Mouse (Mus musculus): Measurements from ENCODE around the gene Tpst1.
"Not testable (repeated sequence)": the region's sequence is repeated elsewhere in the genome, so short reads cannot be mapped to it uniquely, and the experiment has no call there.

Gene Tpst1

DNA sequence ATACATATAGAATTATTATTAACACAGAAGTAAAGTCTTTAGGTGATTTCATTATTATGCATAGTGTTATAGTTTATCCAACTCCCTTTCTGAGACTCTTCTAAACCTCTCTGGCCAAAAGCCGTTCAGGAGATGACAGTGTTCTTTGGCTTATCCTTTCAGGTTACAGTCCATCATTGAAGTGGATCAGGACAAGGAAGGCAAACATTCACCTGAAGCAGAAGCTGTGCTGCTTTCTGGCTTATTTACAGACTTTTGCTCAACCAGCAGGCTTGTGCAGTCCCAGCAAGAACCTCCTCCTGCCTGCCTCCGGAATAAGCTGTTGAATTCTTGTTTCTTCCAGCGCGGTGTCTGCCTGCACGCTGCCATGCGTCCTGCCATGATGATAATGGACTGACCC is at the start of gene Tpst1:
Gene Tpst1, plus strand, starts transcription at position 301 of the 400 bp plus-strand sequence.
- no peak for DNase-seq (ENCODE audit: low spot score)

DNA sequence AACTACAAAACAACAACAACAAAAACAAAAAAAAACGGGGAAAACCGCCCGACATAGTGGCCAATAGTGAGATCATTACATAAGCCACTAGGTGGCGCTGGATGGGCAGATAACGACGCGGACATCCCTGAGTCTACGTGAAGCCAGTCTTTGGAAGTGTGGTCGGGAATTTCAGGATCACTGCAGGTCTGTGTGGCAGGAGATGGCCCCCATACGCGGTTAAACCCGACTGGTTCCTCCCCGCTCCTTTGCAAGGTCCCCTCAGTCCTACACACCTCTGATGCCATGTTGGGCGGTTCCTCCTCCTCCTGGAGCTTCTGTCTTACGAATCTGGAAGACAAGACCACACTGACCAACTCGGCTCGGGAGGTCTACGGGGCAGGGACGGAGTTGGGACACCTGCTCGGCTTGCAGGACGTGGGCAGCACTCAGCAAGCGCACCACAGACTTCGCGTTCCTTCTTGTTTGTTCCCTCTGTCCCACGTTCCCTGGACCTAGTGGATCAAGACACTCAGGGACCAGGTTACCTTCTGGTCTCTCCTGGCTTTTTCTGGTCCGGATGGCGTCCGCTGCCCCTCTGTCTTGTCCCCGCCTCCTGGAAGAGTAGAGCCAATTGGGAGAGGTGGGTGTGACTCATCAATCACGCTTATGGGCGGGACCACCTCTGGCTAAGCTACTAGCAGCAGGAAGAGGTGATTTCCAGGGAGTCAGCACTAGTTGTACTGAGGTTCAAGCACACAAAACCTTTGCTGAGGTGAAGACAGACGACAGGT is 49.2 kb upstream of the Tpst1 start:
- DNase-seq (ENCODE audit: low spot score): peak; percentile 76

DNA sequence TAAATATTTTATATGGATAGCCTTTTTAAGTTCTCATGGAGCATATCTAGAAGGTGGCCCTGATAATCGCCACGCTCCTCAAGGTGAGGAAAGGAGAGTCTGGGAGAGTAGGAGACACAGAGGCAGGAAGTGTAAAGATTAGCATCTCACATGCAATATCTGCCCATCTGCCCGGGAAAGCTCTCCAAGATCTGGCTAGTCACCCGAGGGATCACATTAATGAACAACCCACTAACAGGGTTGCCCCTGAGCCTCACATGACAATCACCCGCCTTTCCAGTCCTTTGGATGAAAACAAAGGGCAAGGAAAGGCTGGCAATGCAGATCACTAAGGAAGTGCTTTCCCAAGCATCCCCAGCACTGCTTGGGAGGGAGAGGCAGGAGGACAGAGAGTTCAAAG is 46.0 kb upstream of the Tpst1 start:
- no peak for DNase-seq (ENCODE audit: low spot score)

DNA sequence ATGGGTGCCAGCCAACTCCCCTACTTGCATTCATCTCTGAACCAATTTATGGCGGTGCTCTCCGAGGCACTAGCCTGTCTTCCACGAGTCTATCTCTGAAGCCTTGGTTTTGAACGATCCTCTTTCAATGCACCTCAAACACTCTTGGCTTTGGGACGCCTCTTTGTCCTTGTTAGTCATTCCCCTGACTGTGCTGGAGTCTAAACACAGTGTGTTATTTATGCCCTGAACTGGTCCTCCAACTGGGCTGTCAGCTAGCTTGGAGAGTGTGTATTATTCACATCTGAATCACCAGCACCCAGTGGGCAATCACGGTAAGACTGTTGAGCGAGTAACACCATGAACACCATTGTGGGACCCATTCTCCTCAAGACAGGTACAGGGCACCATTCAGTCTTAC is 45.4 kb upstream of the Tpst1 start:
- DNase-seq (ENCODE audit: low spot score): no peak

DNA sequence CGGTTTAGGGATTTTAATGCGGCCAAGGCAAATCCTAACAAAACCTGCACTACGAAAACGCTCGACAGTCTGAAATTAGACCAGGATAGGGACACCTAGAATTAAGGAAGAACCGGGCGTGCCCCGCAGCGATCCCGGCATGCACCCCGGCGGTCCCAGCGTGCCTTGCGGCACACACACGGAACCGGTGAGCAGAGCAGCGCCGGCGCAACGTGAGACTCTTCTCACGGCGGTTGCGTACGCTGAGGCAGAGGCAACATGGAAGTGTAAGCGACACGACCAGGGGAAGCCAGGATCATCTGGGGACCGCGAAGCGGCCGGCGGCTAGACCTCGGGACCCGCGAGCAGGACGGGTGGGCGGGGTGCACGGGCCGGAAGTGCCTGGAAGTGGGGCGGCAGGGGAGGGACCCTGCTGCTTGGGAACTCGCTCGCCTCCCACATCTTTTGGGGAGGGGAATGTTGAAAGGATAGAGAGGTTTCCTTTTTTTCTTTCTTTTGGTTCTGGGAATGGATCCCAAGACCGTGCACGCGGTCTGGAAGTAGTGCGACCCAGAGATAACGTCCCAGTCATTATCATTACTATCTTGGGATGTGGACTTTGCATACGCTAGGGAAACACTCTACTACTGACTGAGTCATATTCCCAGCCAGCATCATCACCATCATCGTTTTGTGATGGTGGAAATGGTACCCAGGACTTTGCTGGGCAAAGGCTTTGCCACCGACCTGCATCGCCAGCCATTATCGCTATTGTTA is 43.8 kb upstream of the Tpst1 start, which contains the start of the genes Asl and Crcp:
Gene Asl, minus strand, starts transcription at position 106 of the 756 bp plus-strand sequence.
Gene Crcp, plus strand, starts transcription at position 149 of the 756 bp plus-strand sequence.
- DNase-seq (ENCODE audit: low spot score): peak; percentile 55

DNA sequence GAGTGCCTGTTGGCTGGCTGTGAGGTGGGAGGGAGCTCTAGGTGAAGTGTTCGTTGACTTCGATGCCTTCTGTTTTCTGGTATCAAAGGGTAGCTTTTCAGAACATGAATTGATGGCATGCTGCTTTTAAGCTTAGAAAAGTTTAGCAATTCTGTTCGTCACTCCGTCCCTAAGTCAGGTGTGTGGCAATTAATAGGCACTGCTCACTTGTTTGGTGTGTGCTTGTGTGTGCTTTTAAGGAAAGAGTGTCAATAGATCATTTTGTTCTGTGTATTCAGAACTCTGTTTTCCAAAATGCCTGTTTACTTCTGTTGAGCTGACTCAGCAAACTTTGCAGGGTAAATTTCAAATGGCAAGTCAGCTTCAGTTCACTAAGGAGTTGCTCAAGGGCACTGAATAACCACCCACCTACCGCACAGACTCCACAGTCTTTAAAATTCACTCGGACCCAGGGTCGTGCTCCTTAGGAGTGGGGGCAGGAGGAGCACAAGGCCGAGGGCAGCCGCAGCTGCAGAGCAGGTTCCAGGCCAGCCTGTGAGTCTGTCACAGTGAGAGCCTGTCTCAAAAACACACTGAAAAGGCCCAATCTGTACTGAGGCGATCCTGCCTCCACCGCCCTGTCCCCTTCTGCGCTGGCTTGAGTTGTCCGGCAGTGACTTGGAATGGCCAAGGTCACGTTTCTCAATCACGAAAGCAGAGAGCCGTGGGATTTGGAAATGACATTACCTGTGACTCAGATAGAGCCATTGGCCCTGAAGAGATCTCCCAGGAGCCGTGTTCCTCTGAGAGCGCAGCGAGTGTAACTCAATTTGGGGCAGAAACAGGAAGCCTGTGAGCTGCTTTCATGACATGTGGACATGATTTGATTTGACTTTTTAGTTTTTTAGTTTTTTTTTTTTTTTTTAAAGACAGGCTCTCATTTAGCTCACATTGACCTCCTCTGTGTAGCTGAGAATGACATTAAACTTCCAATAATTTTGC is 41.4 kb upstream of the Tpst1 start:
- DNase-seq (ENCODE audit: low spot score): no peak

DNA sequence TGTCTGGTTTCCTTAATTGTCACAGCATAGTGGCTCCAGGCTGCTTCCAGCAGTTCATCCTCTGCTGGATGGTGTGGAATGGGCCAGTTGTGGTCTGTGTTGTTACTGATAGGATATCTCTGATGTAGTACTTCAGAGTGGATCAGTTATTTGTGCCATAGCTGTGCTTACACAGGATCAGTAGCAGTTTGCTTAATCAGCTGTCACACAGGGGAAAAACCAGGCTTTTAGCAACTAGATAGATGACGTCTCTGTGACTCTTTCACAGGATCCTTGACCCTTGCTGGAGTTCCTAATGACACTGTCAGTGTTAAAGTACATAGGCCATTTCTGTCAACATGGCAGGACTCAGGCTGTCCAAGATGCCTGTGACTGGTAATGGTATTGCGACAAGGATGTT is 39.3 kb upstream of the Tpst1 start:
- no peak for DNase-seq (ENCODE audit: low spot score)

DNA sequence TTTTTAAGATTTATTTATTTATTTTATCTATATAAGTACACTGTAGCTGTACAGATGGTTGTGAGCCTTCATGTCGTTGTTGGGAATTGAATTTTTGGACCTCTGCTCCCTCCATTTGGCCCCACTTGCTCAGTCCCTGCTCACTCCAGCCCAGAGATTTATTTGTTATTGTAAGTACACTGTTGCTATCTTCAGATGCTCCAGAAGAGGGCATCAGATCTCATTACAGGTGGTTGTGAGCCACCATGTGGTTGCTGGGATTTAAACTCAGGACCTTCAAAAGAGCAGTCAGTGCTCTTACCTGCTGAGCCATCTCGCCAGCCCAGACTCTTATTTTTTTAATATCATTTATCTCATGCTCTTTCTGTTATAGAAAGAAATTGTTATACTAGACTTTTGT is 36.8 kb upstream of the Tpst1 start:
- DNase-seq (ENCODE audit: low spot score): not testable (repeated sequence)

DNA sequence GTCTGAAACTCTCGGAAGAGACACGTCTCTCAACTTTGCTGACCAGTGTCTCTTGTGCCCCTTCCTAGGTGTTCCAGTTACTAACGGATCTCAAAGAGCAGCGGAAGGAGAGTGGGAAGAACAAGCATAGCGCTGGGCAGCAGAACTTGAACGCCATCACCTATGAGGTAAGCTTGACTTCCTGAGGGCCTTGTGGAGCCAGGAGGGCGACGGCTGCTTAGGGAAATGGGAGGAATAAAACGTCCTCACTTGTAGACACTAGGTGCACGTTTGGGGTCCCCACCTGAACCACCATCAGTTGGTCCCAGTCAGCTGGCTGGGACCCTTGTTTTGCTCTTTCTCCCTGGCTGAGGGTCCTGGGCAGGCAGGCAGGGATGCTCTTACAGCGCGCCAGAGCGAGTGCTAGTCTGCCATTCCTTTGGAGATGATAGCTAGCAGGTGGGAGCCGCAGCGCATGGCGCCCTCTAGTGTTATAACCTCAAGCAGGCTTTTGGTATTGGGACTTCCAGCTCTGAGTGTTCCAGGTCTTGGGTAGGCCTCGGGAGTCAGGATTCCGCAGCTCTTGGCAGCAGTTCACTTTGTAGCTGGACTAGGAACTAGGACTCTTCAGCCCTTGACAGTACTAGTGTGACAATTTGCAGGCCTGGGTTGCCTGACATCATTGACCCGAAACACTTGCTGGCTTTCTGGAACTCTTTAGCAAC is 35.2 kb upstream of the Tpst1 start:
- peak; percentile 35 for DNase-seq (ENCODE audit: low spot score)

DNA sequence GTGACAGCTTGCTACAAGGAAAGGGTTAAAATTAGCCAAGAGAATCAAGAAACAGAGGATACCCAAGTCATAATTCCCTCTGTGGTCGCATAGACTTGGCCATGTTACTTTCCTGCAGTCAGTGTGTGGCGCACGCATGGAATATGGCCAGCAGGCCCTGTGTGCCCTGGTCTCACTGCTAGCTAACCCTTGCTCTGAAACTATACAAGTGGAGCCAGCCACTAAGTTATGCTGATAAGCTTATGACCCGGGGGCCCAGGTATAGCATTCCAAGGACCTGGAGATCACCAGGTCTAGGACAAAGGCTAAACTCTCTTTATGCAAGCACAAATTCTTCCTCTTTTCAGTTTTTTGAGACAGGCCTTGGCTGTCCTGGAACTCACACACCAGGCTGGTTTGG is 32.3 kb upstream of the Tpst1 start:
- DNase-seq (ENCODE audit: low spot score): no peak

DNA sequence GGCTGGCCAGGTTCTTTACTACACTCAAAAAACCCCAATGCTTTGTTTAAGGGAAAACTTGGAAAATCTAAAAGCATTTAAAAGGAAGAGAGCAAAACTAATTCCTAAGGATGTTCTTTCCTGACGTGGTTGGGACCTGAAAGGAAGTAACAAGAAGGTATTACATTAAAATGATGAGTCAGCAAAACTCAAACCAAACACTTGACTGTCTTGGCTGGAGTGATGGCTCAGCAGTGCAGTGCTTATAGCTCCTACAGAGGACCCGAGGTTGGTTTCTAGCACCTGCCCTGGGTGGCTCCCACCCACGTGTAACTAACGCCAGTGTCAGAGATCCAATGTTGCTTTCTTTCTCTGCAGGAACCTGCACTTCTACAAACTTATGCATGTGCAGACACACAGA is 31.9 kb upstream of the Tpst1 start:
- no peak for DNase-seq (ENCODE audit: low spot score)

DNA sequence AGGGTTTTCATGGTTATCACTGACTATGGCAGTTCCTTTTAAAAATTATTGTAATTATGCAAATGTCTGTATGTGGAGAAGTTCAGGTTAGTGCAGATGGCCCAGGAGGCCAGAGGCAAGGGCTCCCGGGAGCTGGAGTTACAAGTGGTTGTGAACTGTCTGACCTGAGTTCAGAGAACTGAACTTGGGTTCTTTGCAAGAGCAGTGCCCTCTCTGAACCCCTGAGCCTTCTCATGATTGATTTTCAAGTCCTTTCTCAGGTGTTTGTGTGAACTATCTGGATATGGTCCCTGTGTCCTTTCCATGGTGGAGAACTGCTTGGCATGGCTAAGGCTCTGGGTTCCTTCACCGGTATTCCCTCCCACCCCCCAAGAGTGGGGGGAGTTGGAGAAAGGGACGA is 29.4 kb upstream of the Tpst1 start:
- DNase-seq (ENCODE audit: low spot score): no peak

DNA sequence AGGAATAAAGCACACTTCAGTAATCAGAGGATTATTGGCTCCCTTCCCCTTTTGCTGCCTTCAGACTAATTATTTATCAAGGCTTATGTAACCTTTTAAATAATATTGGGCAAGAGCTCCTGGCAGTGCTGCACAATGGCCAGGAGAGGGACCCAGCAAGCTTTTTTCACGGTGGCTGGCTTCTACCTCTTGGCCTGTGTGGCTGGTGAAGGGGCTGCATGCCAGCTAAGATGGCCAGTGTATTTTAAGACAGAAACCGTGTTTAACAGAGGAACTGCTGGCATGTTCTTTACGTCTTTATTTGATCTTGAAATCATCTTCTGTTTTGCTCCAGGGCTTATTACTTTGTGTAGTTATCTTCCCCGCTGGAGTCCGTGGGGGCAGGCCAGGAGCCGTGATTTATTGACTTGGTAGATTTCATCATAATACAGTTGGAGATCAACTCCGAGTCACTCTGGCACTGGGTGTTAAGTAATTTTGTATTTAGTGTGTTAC is 28.9 kb upstream of the Tpst1 start:
- DNase-seq (ENCODE audit: low spot score): peak; percentile 57

DNA sequence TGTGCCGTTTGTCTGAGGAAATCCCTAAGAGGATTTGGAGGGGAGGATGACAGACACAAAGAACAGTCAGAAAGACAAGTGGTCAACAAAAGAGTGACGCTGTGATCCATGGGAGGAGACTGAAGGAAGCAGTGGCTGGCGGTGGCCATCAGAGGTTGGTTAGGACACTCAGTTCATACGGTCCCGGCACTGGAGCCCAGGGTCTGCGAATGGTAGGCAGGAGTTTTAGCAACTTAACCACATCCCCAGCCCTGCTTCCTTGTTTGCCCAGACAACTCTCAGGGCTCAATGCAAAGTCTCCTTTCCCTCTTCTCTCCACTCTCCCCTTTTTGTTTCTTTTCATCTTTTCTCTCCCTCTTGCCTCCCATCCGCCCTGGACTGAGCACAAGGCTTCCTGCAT is 27.0 kb upstream of the Tpst1 start:
- DNase-seq (ENCODE audit: low spot score): no peak

DNA sequence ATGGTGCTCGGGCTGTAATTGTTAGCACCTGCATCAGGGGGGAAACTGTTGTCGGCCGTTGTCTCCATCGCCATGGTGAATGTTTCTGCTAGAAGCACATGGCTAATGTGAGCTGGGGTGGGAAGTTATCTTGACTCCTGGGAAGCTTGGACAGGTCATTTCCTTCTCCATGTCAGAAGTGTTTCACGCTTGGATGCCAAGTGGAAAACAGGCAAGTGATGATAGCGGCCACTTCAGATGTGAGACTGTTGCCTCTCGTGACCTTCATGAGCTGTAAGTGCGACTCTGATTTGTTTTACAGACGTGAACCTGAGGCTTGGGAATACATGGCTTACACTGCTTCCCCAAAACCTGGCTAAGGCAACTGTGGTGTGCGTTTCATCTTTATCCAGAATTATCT is 26.5 kb upstream of the Tpst1 start:
- no peak for DNase-seq (ENCODE audit: low spot score)

DNA sequence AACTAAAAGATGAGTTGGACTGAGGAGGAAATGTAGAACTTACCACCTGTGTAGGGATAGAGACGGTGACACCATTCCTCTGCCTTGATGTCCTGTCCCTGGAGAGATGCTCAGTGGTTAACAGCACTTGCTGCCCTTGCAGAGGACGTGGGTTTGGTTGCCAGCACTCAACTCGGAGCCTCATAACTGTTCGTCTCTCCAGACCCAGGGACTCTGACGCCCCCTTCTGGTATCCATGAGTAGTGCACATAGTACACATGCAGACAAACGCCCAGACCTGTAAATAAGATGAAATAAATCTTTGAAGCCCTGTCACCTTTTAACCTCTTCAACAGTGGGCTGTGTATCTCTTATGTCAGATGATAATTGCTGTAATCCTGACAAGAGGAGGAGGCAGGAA is 26.1 kb upstream of the Tpst1 start:
- DNase-seq (ENCODE audit: low spot score): no peak

DNA sequence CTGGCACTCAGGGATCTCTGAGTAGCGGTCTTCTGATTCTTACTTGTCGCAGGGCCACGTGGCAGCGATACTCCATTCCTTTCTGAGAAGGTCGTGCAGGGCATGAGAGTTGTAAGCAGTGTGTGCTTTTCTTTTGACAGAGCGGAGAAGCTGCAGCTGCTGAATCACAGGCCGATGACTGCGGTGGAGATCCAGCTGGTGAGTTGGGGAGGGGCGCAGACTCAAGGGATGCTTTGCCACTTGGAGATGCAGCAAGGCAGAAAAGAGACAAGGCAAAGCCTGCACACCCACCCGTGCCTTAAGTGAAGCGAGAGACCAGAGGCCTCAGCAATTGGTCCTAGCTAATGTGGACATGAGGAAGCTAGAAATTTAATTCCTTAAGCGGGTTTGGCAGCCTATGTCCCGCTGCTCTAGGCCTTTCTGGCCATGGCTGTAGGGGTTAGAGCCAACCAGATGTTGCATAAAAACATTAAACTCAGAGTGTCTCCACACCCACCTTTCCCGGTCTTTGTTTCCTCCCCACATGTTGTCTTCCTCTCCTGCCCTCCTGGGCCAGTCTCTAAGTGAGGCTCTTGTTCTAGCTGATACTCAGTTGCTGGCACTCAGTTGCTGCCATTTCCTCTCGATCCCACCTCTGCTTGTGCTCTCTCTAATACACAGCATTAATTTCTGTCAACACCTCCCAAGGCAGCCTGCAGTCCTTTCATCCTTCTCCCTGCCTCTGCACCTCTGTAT is 24.2 kb upstream of the Tpst1 start:
- no peak for DNase-seq (ENCODE audit: low spot score)

DNA sequence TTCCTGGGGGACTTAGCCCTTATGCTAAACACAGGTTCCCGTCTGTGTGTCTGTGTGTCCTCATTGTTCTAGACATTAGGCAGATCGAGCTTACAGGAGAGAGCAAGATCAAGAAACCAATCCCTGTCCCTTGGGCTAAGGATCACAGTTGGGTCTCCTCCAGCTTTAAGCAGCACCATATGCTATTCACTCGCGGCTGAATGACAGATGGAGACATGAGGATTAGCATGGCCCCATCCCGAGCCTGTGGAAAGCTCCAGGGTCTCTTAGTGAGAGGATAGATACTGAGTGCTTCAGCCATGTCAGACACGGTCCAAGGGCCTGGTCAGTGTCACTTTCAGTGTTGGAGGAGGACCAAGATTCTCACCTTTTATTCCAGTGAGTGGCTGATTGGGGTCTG is 22.7 kb upstream of the Tpst1 start:
- DNase-seq (ENCODE audit: low spot score): no peak

DNA sequence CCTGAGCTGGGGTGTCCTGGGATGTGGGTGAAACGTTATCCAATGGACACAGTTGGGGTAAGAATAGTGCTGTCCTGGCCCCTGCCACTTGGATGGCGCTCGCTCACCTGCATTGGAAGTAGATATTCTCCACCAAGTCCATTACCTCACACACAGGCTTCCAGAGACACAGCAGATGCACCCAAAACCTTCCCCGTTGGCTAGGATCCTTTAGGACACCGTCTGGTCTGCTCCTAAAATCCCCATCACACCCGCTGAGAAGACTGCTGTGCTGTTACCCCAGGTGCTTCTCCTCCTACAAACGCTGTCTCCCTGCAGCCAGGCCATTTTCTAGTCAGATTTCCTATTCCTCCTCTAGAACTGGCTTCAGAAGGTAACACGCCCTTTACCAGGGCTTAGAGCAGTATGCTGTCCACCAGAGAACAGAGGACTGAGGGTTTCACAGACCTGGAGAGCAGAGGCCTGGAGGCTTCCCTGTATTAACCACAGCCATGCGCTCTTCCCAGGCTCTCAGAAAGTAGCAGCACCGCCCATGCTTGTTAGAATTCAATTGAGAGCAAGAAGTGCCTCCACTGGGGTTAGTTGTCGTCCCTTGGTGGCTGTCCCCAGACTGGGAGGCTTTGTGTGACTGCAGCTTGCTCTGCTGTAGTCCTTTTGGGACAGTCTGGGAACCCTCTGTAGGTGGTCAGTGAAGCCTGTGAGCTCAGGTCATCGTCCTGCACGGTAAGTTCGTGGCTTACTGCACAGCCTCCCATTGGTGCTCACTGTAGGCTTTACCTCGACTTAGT is 21.9 kb upstream of the Tpst1 start:
- DNase-seq (ENCODE audit: low spot score): no peak

DNA sequence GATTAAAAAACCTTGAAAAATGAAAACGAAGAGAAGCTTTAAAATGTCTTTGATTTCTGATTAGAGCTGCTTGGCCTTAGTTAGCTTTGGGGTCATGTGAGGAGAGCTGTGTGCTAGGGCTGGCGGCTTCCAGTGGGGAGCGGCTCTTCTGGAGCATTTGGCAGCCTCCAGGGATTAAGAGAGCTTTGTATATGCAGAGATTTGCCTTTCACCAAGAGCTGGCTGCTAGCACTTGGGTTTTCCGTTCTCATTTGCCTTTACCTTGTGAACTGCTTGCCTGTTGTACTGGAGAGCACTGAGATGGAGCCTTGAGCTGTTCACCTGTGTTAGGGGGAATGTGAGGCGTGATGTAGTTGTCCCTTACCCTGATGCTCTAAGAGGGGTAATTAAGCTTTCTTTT is 20.6 kb upstream of the Tpst1 start:
- DNase-seq (ENCODE audit: low spot score): no peak

All from left cerebral cortex, adult 11 months (tissue).